Mouse (Mus musculus) cortical plate, adult 2 months (tissue): ENCODE measurements around the gene Rcn2.

ENCODE experiments used
- CTCF ChIP-seq: fragments of 200-500 bp; IDR thresholded peaks from 2 replicates; pipeline ENCODE4 v1.5.1; 2011; ENCODE audit warnings: mild to moderate bottlenecking, control low read depth, low read length; ENCODE audit not compliant: insufficient read depth; ENCODE audit errors: extremely low read depth
- POLR2A ChIP-seq: fragments of 200-500 bp; IDR thresholded peaks from 2 replicates; pipeline ENCODE4 v1.6.1; 2011; ENCODE audit warnings: mild to moderate bottlenecking, low read length, control low read depth; ENCODE audit not compliant: insufficient read depth; ENCODE audit errors: extremely low read depth

- TF ChIP-seq CTCF: no peak
- TF ChIP-seq POLR2A: no peak
Observed at GRCm38 (mm10) chr9:56062336-56062735, 20.7 kb downstream of the Rcn2 start.
